Mouse (Mus musculus): ENCODE measurements around the gene Stxbp2.
"Not testable (repeated sequence)": the region's sequence is repeated elsewhere in the genome, so short reads cannot be mapped to it uniquely, and the experiment has no call there.

The Stxbp2 gene

DNA sequence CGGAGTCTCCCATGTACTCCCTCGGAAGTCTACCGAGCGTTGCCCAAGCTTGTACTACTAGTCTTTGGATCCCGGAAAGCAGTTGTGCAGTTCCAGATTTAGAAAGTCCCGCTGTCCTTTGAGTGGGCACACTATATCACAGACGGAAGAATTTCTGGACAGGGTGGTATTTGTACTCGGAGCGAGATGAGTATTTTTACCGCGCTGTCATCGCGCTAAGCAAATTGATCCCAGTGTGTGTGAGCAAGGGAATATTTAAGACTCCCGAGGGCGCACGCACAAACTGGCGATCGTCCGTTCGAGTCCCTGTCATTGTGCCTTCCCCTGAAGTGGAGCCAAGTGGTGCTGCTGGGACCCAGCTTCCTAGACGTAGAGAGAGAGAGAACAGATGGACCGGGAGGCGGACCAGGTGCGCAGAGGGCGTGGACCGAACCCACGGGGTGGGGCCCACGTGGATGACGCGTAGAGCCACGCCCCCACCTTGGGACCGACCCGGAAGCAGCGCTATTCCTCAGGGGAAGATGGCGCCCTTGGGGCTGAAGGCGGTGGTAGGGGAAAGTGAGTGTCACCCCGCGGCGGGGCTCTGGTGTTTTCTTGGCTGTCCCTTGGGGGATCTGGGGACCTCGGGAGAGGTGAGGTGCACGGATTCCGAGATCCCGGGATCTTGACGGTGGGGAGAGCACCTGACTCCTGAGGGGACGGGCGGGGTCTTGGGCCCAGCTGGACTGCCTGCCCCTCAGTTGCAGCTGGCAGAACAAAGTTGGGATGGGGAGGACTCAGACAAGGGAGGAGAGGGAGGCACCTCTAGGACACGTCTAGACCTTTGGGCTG lies at the start of gene Stxbp2:
Gene Stxbp2, plus strand, starts transcription at position 309 of the 831 bp plus-strand sequence.
- DNase-seq (ENCODE audit: low read depth, low spot score), result peak; percentile 95

DNA sequence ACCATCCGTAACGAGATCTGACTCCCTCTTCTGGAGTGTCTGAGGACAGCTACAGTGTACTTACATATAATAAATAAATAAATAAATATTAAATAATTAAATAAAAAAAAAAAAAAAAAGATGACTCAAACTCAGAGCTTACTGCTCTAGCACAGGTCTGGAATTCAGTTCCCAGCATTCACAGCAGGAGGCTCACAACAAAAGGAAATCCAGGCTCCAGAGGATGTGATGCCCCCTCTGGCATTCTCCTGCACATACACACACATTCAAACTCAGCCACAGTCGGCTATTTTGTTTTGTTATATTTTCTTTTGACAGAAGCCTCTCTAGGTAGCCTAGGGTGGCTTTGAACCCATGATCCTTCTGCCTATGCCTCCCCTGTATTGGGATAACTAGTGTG lies 48.8 kb upstream of the Stxbp2 start:
- DNase-seq (ENCODE audit: low read depth, low spot score), result not testable (repeated sequence)

DNA sequence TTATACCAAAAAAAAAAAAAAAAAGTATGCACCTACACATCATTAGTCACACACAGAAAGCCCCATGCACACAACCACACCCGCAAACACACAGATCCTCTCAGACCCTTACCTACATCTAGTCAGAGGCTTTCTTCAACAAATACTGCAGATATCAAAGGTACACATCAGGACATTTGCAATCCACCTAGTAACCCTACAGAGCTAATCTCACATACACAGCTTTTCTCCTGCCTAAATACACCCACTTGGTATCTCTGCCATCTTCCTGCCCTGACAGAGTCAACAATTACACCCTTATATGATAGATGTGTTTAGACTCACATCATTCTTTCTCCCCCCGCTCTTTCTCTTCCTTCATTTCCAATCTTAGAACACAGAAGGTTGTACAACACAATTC lies 44.3 kb upstream of the Stxbp2 start:
- no peak for DNase-seq (ENCODE audit: low read depth, low spot score)

DNA sequence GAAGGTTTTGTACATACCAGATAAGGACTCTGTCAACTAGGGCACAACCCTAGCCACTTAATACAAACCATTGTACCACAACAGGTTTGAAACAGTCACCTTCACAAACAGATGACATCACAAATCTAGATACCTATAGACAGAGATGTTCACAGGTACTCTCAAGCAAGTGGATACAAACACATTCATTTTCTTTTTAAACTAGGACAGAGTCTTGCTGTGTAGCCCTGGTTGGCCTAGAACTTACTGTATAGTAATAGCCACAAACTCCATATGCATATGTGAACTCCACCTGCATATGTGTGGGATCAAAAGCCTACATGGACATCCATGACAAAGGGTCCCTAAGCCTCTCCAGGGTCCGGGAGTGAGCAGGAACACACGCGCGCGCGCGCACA lies 43.8 kb upstream of the Stxbp2 start, which contains the start of gene Camsap3:
Gene Camsap3, plus strand, starts transcription at position 301 of the 398 bp plus-strand sequence.
- DNase-seq (ENCODE audit: low read depth, low spot score), result no peak

DNA sequence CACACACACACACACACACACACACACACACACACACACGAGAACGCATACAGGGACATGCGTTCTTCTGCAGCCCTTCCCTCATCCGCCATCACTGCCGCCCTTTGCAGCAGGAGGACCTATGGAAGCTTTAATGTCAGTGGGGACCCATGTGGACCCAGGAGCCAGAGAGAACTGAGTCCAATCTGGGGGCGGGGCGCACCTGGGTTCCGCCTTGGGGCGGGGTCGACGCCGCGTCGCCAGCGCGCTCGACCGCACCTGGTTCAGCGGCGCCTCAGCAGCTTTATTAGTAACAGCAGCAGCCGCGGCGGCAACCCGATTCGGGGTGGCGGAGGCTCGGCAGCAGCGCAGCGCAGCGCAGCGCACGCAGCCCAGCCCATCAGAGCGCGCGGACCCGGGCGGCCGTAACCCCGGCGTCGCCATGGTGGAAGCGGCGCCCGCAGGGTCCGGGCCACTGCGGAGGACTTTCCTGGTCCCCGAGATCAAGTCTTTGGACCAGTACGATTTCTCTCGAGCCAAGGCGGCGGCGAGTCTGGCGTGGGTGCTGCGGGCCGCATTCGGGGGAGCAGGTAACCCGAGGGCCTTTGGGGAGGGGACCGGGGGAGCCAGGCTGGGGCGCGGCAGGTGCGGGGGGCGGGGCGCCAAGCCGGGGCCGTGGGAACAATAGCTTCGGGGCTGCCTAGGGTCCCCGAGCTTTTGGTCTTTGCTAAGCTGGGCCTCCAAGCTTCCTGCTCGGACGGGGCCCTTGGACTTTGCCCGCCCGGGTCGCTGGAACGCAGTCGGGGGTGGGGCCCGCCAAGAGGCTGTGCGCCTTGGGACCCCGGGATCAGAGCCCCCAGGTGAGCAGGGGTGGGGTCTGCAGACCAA lies 43.1 kb upstream of the Stxbp2 start:
- peak; percentile 56 for DNase-seq (ENCODE audit: low read depth, low spot score)

DNA sequence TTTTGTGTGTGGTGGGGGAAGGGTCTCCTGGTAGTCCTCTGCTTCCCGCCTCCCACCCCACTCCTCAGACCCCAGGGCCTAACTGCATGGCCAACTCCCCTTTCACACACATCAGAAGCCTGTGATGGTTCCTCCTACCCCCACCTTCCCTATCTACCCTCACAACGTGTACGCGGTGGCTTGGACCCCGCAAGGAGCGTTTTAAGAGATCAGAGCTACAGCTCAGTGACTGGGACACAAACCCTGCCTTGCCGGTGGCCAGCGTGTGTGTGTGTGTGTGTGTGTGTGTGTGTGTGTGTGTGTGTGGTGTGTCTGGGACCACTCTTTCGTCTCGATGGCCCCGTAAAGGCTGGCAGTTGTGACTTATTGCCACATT lies 42.5 kb upstream of the Stxbp2 start:
- DNase-seq (ENCODE audit: low read depth, low spot score), result no peak

DNA sequence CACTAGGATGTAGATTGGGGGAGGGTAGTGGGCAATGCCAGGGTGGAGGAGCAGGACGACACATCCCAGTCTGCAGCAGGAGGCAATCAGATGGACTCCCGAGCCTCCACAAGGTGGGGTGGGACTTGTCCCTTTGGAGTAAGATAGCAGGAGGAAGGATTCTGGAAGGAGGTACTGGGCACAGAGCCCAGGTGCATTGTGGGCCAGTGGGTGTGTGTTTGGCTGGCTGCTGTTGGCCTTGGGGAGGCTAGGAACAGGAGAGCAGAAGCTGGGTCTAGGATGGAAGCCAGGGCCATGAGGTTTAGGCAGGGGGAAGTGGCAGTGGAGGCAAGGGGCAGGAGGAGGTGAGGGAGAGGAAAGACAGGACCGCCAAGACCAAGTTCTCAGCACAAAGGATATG lies 37.3 kb upstream of the Stxbp2 start:
- DNase-seq (ENCODE audit: low read depth, low spot score), result no peak

DNA sequence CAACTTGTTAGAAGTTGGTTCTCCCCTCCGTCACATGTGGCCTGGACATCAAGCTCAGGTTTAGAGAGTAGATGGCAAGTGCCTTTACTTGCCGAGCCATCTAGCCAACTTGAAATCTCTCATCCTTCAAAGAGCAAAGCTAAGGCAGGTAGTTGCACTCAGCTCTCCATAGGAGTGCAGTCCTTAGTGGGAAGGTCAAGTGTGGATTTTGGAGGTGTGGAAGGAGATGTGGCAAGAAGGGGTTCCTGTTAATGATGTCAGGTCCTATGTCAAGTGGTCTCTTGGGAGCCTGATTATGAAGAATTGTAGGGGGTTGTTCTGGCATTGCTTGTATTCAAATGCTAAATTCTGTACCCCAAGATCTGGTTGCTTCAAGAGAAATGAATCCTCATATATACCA lies 36.3 kb upstream of the Stxbp2 start:
- DNase-seq (ENCODE audit: low read depth, low spot score), result no peak

DNA sequence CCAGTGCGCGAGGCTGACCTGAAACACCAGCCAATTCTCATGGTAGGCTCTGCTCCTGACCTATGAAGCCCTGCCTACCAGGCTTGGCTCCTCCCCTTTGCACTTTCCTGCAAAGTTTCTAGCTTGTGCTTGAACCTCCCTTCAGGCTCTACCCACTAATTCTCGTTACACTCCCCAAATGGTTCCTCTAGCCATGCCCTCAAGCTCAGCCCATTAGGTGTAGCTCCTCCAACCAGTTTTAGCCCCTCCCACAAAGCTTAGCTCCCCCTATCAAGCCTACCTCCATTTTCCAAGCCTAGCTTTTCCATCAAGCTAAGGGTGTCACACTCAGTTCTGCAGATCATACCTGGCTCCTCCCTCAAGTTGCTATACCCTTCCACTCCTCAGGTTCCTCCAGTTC lies 32.7 kb upstream of the Stxbp2 start:
- no peak for DNase-seq (ENCODE audit: low read depth, low spot score)

DNA sequence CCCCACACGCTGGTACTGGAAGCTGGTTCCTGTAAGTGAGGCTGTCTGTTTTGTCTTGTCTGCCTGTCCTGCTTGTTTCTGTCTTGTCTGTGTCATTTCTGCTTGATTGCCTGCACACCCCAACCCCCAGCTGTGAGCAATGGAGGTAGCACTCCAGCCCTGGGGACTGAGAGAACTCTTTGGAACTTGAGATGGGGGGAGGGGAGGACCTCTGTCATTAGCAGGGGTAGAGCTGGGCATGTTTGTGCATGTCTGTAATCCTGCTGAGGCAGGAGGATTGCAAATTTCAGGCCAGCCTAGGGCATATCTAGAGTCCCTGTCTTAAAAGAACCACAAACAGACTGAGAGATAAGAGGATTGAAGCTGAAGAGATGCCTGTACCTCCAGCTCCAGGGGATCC lies 31.5 kb upstream of the Stxbp2 start:
- no peak for DNase-seq (ENCODE audit: low read depth, low spot score)

DNA sequence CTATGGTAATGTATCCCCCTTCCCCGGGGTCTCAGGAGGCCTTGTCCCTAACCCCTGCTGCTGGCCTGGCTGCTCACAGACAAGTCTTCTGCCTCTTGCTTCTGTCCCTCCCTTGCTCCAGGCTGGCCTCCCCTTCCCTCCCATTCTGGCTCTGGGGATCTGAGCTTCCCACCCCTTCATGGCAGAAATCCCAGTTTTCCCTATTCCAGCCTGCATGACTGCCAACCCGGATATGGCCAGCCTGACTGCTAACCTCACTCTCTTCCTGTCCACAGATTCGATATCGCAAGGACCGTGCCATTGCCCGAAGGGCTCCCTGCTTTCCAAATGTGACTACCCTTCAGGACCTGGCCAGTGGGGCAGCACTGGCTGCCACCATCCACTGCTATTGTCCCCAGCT lies 30.4 kb upstream of the Stxbp2 start:
- no peak for DNase-seq (ENCODE audit: low read depth, low spot score)

DNA sequence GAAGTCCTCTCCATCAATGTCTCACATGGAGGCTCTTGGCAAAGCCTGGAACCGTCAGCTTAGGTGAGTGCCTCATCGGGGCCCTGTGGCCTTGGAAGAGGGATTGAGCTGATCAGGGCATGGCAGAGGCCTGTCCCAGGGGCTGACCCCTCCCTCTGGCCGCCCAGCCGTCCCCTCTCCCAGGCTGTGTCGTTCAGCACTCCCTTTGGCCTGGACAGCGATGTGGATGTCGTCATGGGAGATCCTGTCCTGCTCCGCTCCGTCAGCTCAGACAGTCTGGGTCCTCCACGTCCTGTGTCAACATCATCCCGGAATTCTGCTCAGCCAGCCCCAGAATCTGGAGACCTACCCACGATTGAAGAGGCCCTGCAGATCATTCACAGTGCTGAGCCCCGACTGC lies 27.3 kb upstream of the Stxbp2 start:
- no peak for DNase-seq (ENCODE audit: low read depth, low spot score)

DNA sequence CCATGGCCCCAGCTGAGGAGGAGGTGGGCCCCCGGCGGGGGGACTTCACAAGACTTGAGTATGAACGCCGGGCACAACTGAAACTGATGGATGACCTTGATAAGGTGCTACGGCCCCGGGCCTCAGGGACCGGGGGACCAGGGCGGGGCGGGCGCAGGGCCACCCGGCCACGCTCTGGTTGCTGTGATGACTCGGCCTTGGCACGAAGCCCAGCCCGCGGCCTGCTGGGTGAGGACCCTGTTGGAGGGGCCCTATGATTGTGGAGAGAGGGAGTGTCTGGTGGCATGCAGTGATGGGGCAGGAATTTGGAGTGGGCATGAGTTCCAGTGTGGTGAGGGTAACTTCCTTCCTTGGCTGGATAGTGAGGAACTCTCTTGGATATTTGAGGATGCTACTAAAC lies 24.2 kb upstream of the Stxbp2 start:
- DNase-seq (ENCODE audit: low read depth, low spot score), result no peak

DNA sequence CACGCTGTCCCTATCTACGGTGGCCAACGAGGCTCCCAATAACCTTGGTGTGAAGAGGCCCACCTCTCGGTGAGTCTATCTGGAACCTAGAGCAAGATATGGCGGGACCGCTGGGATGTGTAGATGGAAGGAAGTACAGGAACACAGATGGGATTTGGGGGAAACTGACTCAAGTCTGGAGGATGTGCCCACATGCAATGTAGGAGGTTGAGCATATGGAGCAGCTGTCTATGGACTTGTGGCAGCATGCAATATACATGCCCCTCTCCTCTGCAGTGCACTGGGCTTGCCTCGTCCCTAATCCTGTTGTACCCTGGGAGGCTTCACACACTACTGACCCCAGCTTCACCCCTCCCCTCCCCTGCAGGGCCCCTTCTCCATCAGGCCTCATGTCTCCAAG lies 22.9 kb upstream of the Stxbp2 start:
- no peak for DNase-seq (ENCODE audit: low read depth, low spot score)

DNA sequence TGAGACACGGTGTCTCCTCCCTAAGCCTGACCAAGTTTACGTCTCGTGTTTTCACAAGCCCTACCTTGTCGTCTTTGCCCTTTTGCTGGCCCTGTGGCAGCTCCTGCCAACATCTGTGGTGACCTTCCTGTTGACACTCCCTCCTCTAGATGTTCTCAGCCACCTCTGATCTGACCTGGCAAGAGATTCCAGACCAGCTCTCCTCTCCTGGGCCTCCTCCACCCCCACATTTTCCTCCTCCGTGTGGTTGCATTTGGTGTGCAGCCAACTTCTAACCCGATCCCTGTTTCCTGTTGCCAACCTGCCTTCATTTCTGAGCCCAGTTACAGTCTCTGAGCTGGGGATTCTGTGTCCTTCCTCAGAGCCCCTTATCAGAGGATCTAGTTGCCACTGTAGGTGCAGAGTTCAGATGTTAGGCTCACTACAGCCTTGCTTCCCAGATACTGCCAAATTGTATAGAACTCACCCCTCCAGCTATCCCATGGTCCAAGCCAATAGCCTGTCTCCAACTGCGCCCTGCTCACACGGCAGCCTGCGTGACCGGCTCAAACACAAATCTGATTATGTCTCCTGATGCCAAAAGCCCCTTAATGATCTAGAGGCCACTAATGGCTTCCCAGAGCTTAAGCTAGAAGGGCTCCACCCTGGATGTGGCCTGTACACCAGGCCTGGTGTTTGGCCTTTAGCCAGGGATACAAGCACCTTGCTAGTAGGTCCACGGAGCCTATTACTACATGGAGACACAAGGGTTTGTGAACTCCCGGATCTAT lies 21.5 kb upstream of the Stxbp2 start:
- DNase-seq (ENCODE audit: low read depth, low spot score), result no peak

DNA sequence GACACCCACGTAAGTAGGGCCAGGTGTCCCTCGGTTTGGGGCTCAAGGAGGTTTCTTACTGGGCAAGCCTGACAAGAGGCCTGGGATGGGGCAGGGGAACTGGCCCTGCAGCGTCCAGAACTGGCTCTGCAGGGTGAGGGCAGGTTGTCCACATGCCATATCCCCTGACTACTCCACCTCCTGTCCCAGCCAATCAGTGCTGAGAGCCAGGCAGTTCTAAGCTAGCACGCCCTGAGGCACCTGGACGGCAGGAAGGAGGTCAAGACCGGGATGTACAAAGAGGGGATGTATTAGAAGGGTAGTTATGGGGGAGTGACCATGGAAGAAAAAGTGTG lies 21.0 kb upstream of the Stxbp2 start:
- DNase-seq (ENCODE audit: low read depth, low spot score), result no peak

DNA sequence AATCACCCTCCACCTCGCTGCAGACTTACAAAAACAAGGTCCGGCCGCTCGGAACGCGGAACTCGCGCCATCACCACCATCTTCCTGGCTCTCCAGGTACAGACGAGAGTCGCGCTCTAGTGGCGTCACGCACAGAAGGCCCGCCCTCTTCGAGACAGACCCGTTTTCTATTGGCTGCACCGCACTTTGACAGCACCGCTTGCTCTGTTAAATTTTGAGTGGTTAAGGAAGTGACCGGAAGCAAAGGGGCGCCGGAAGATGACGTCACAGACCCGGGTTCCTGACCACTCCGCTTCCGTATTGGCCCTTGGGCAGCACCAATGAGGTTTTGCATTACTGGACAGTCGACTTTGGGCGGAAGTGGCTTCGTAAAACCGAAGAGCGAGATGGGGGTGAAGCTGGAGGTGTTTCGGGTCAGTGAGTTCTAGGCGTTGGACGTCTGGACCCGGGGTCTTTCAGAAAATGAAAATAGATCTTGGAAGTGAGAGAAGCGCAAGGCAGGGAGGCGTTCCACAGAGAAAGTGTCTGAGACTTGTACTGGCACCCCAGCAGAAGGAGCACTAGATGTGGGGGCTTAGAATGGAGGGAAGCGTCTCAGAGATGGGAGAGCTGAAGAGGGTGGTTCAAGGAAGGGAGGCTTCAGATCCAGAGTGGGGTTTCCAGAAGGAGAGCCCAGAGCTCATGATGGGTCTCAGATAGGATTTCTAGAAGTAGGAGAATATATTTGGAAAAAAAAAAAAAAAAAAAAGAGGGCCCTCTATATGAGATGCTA lies 9.4 kb upstream of the Stxbp2 start, which contains the start of the genes Xab2 and Pet100:
Gene Xab2, minus strand, starts transcription at position 118 of the 772 bp plus-strand sequence.
Gene Pet100, plus strand, starts transcription at position 350 of the 772 bp plus-strand sequence.
- peak; percentile 99 for DNase-seq (ENCODE audit: low read depth, low spot score)

DNA sequence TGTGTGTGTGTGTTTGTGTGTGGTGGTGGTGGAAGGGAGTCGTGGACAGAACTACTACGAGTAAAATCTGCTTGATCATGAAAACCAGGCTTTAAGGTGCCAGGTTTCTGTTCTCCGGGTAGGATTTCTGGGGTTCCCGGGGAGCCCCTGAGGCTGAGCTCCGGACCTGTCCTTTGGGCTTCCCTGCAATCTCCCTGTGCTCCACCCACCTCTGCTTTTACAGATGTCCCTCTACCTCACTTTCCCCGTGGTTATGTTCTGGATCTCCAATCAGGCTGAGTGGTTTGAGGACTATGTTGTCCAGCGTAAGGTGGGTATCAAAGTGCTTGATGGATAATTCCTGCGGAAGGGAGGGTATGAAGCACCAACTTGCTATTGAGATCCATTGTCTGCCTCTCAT lies 8.6 kb upstream of the Stxbp2 start:
- DNase-seq (ENCODE audit: low read depth, low spot score), result peak; percentile 6

DNA sequence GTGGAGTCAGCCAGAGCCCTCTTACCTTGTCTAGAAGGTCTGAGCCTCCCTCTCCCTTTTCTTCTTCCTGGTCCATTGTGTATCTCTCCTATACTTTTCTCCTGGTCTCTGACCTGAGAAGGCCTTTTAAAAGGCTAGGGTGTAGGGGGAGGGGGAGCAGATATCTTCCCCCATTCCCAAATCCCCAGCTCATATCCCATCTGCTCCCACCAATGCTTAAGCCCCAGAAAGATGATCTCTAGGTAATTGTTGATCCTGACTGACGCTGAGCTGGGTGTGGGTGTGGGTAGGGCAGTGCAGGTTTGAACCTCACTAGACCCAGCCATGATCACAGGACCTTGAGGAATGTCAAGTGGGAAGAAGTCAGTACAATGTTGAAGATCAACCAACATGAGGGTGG lies 5.3 kb upstream of the Stxbp2 start, which contains the start of gene Pcp2:
Gene Pcp2, minus strand, starts transcription at position 101 of the 400 bp plus-strand sequence.
- no peak for DNase-seq (ENCODE audit: low read depth, low spot score)

DNA sequence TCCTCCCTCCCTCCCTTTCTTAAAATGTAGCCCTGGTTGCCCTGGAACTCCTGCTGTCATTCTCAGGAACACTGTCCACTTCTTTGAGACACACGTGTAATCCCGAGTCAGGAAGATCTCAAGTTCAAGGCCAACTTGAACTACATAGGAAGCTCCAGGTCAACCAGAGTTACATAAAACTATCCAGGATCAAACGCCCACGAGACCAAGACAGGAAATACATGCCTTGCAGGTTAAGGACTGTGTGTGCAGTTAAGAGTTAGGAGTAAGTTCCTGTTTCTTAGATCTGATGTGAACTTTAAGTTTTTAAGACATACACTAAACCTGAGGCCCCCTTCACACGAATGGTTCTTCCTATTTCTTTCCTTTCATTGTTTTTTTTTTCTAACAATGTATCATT lies 3.8 kb upstream of the Stxbp2 start:
- DNase-seq (ENCODE audit: low read depth, low spot score), result no peak

DNA sequence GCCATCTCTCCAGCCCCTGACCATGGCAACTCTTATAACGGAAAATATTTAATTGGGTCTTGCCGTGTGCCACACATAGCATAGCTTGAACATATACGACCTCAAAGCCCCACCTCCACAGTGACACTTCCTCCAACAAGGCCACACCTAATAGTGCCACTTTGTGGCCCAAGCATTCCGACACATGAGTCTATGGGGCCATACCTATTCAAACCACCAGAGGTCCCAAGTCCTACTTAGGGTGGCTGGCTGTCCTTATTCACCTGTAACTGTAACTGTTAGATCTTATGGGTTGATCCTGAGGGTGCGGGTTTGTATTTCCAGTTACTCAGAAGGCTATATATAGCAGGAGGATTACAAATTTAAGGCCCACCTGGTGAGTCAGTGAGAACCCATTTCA lies 2.7 kb upstream of the Stxbp2 start:
- peak; percentile 67 for DNase-seq (ENCODE audit: low read depth, low spot score)
